Mouse (Mus musculus): ENCODE measurements around the gene Elf5.

GRCm38 (mm10) chr2:103478326-103478725 lies 66.8 kb downstream of the Elf5 start:
- TF ChIP-seq CTCF (IDR thresholded peaks at IDR 0.05; ENCODE audit: low read depth) = no peak
- no peak for TF ChIP-seq EP300 (optimal IDR thresholded peaks at IDR 0.05)

Data from stomach, postnatal 0 days (tissue).